Mouse (Mus musculus) cerebellum, adult (tissue): ENCODE results near the gene Cblb.
A peak's percentile ranks its signal among the peaks of the same experiment; 100 is the strongest.

Experiments
- ATAC-seq: cut with Nextera tagmentation; 2 replicates; pipeline ENCODE4 v1.9.2; 2017; ENCODE audit warnings: mild to moderate bottlenecking, moderate library complexity, mixed read lengths; ENCODE audit not compliant: insufficient number of reproducible peaks, low FRiP score, low TSS enrichment

Cblb gene

DNA sequence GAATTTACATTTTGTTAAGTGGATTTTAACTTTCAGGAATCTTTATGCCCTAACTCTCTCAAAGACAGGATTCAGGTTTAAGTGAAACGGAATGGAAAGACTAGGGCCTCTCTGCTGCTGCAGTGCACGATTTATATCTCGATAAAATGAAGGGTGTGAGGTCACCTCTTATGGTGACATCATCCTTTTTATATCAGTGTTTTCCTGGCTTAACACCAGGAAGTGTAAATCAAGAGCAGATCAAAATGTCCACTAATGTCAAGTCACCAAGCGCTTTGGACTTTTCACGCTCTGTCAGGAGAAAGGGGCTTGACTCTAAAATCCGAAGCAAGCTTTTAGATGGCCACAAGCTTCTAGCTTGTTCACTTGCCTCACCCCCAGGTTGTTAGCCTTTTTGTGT, 38.6 kb downstream of the Cblb start:
- ATAC-seq = no peak

DNA sequence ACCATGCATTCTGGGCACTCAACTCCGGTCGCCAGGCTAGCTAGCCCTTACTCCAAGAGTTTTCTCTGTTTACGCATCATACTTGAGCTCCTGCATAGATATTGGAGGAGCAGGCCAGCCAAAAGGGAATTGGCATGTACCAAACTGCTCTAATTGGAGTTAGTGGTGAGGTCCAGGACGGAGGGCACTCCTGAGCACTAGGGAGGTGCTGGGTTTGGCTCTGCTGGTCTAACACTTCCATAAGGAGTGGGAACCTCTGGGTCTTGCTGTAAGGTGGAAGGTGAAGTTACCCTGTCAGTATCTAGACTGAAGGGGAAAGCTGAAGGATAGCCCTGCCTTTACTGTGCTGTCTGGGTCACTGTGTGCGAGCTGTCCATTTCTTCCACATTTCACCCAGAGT, 39.1 kb downstream of the Cblb start:
- ATAC-seq = 0 out of 2 replicates have a peak, but pooled peaks have one; percentile 22

- no peak for ATAC-seq
Observed at GRCm38 (mm10) chr16:52071290-52071689, 40.3 kb downstream of the Cblb start.

GRCm38 (mm10) chr16:52071766-52072209, 40.8 kb downstream of the Cblb start:
- ATAC-seq = no peak

DNA sequence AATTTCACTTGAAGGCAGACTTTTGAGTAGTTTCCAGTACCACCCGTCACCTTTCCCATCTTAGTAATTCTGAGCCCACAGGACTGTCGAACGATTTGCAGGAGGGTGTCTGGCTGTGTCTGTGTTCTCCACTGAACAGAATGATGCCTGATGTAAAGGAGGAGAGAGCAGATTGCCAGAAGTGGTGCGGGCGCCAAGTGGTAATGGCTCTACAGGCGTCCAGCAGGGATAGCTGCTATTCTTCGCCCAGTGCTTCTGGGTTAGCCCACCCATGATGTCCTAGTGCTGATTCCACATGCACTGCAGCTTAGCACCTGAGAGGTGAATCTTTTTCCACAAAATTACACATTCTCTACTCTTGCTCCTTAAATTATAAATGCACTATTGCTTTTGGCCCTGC, 45.6 kb downstream of the Cblb start:
- peak; percentile 96 for ATAC-seq

DNA sequence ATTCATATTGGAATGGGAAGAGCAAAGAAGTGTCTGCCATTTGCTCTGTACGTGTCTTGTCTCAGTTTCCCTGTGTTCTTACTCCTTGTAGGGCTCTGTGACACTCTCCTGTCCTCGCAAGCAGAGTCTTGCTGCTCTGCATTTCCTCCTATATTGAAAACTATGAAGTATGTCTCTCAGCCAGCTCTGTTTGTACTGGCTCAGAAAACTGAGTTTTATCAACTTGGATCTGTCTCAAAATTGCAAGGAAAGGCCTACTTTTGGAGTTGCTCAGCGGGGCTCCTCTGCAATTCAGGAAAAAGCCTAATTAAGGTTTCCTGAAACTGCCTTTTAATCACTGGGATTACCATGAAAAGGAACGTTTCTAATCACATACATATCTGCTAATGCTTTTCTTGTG, 46.9 kb downstream of the Cblb start:
- ATAC-seq = no peak

- no peak for ATAC-seq
Observed at GRCm38 (mm10) chr16:52078758-52079474, 47.9 kb downstream of the Cblb start.

DNA sequence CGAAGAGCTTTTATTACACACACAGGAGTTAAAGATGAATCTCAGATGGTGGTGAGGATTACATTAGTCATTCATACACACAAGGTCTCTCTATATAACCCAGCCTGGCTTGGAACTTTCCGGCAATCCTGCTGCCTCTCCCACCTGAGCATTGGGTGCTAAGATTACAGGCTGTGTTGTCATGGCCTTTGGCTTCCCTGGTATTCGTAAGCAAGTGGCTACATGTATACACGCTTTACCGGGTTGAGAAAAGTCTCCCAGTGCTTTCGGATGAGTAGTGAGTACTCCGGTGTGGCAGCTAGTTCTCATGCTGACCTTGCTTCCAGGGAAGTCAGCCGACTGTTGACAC, 48.4 kb downstream of the Cblb start:
- no peak for ATAC-seq

DNA sequence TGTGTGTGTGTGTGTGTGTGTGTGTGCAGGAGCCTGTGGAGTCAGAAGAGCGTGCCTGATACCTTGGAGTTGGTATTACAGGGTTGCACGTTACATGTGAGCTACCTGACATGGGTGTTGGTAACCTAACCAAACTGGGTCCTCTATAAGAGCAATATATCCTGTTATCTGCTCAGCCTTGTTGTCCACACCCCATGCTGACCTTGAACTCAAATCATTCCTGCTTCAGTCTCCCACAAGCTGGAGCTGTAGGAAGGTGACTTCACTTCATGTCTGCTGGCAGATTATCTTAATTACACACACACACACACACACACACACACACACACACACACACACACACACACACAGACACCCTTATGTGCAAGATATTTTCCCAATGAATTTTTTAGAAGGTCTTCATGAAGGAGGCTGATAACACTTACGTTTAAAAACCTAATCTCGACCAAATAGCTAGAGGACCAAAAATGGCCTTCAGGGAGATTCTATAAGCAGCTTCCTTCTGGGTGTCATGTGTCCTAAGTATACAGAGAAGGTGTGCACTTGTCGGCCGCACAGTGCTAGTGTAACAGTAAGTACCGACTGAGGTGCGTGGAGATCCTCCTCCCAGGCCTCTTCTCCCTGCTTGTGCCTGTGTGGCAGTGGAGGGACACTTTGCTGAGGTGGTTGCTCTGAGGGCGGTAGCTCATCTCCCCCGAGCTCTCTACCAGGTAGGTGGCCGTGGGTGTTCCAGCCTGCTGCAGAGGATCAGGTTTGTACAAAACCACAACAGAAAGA, 49.8 kb downstream of the Cblb start:
- no peak for ATAC-seq

- ATAC-seq = no peak
Observed at GRCm38 (mm10) chr16:52081756-52082155, 50.7 kb downstream of the Cblb start.

GRCm38 (mm10) chr16:52086793-52087450, 55.9 kb downstream of the Cblb start:
- ATAC-seq = 0 out of 2 replicates have a peak, but pooled peaks have one; percentile 17

GRCm38 (mm10) chr16:52089354-52089753, 58.3 kb downstream of the Cblb start:
- no peak for ATAC-seq

DNA sequence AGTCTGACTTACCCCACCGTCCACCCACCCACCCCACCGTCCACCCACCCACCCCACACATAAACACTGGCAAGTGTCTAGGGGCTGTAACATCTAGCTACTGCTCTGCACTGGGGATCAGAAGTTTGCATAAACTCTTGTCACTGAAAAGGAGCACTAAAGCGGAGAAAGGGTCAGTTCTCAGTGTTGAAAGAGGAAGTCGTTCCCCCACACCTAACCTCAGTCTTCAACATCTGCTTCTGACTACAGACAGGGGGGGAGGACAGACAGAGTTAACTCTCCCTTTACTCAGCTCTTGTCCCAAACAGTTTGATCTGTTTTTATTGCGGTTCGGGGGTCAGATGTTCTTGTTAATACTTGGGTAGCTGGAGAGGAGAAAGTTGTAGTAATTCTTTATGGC, 59.9 kb downstream of the Cblb start:
- ATAC-seq = no peak

- ATAC-seq = no peak
Observed at GRCm38 (mm10) chr16:52093325-52094253, 62.6 kb downstream of the Cblb start.

- no peak for ATAC-seq
Observed at GRCm38 (mm10) chr16:52094735-52095459, 63.9 kb downstream of the Cblb start.

- no peak for ATAC-seq
Observed at GRCm38 (mm10) chr16:52095643-52096042, 64.6 kb downstream of the Cblb start.

DNA sequence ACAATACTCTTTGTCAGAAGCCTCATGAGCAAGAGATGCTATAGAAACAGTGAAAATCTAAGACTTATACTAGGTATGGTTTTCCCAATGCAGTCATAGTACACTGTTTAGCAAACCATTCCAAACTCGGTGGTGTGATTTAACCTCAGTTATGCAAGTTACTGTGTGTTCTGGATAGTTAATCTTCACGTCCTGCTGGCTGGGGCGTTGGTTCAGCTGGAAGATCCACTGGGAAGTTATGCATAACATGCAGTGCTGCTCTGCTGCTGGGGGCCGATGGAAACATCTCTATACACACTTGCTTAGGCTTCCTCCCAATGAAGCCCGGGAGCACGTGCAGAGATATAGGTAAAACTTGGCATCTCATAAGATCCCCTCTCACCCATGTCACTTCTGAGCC, 69.4 kb downstream of the Cblb start:
- no peak for ATAC-seq

DNA sequence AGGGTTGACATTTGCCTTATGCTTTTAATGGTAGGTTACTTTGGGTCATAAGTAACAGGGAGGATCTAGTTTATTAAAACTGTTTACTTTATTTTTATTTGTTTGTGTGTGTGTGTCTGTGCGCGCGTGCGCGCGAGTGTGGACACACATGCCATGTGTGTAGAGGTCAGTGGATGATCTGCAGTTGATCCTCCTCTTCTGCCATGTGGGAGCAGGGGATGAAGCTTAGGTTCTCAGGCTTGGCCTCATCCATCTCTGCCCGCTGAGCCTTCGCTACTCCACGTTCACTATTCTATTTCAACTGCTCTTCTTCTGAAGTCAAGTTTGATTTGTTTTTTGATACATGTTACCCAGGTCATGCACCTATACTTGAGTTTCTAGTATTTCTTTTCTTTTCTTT, 73.6 kb downstream of the Cblb start:
- no peak for ATAC-seq

- ATAC-seq = no peak
Observed at GRCm38 (mm10) chr16:52107836-52108235, 76.8 kb downstream of the Cblb start.

GRCm38 (mm10) chr16:52114473-52114872, 83.4 kb downstream of the Cblb start:
- no peak for ATAC-seq
